Mouse (Mus musculus) c-Kit-positive CD71-negative TER-119-negative erythroid progenitor cells, embryonic 14.5 days (primary cell): ENCODE results near the gene Tmem178b.

Experiments used
- DNase-seq: peaks from one replicate; pipeline ENCODE4 v3.0.0-alpha.2; 2013; ENCODE audit warnings: low read depth

The Tmem178b gene

GRCm38 (mm10) chr6:40019396-40019795, 146.3 kb downstream of the Tmem178b start:
- no peak for DNase-seq

- DNase-seq: no peak
Measured at GRCm38 (mm10) chr6:40023592-40024335, 150.7 kb downstream of the Tmem178b start.

GRCm38 (mm10) chr6:40024336-40024934, 151.4 kb downstream of the Tmem178b start:
- DNase-seq: no peak

GRCm38 (mm10) chr6:40032901-40033300, 159.8 kb downstream of the Tmem178b start:
- DNase-seq: no peak

- DNase-seq: no peak
Measured at GRCm38 (mm10) chr6:40033935-40034334, 160.9 kb downstream of the Tmem178b start.

- DNase-seq: no peak
Measured at GRCm38 (mm10) chr6:40048969-40049908, 176.2 kb downstream of the Tmem178b start.

GRCm38 (mm10) chr6:40049909-40050484, 176.9 kb downstream of the Tmem178b start:
- DNase-seq: no peak

- no peak for DNase-seq
Measured at GRCm38 (mm10) chr6:40051698-40052097, 178.6 kb downstream of the Tmem178b start.

- no peak for DNase-seq
Measured at GRCm38 (mm10) chr6:40052593-40052992, 179.5 kb downstream of the Tmem178b start.

- no peak for DNase-seq
Measured at GRCm38 (mm10) chr6:40059466-40059865, 186.4 kb downstream of the Tmem178b start.

GRCm38 (mm10) chr6:40061327-40062189, 188.5 kb downstream of the Tmem178b start:
- no peak for DNase-seq

GRCm38 (mm10) chr6:40062190-40062501, 189.1 kb downstream of the Tmem178b start:
- no peak for DNase-seq

- DNase-seq: no peak
Measured at GRCm38 (mm10) chr6:40063438-40063837, 190.4 kb downstream of the Tmem178b start.

GRCm38 (mm10) chr6:40063899-40064298, 190.8 kb downstream of the Tmem178b start:
- no peak for DNase-seq

GRCm38 (mm10) chr6:40064342-40064741, 191.3 kb downstream of the Tmem178b start:
- no peak for DNase-seq

GRCm38 (mm10) chr6:40068467-40068866, 195.4 kb downstream of the Tmem178b start:
- no peak for DNase-seq

- DNase-seq: no peak
Measured at GRCm38 (mm10) chr6:40071007-40071406, 197.9 kb downstream of the Tmem178b start.

GRCm38 (mm10) chr6:40076089-40076488, 203.0 kb downstream of the Tmem178b start:
- no peak for DNase-seq

GRCm38 (mm10) chr6:40076670-40077313, 203.7 kb downstream of the Tmem178b start:
- no peak for DNase-seq

GRCm38 (mm10) chr6:40078353-40078752, 205.3 kb downstream of the Tmem178b start:
- no peak for DNase-seq

- no peak for DNase-seq
Measured at GRCm38 (mm10) chr6:40083726-40084125, 210.7 kb downstream of the Tmem178b start.
